Mouse (Mus musculus) embryonic fibroblast, embryonic 13.5 days (primary cell): ENCODE measurements around the gene Stk4. TPM values are rescaled to one million over a fixed set of nuclear protein-coding genes. Genes with fewer than 3 reads are reported as not detected.

Experiments
- H3K27ac ChIP-seq: 2 replicates; pipeline ENCODE4 v1.5.1; 2012; ENCODE audit warnings: low read length, control low read depth, inconsistent platforms; ENCODE audit not compliant: insufficient read depth
- H3K4me1 ChIP-seq: 2 replicates; pipeline ENCODE4 v1.6.1; 2011; ENCODE audit warnings: low read length; ENCODE audit not compliant: control insufficient read depth, insufficient read depth
- H3K4me3 ChIP-seq: 2 replicates; pipeline ENCODE4 v1.5.1; 2011; ENCODE audit warnings: mild to moderate bottlenecking, control low read depth, low read length; ENCODE audit not compliant: insufficient read depth
- CTCF ChIP-seq: IDR thresholded peaks from 2 replicates; pipeline ENCODE4 v1.5.1; 2011; ENCODE audit warnings: mild to moderate bottlenecking, control low read depth, low read length, moderate library complexity, borderline replicate concordance; ENCODE audit not compliant: insufficient read depth
- POLR2A ChIP-seq: IDR thresholded peaks from 2 replicates; pipeline ENCODE4 v1.6.1; 2011; ENCODE audit warnings: low read depth, mild to moderate bottlenecking, control low read depth, low read length, moderate library complexity
- polyA plus RNA-seq: library from polyadenylated mRNA; stranded (reverse); fragments of >200 nt; gene quantifications from 2 replicates; pipeline ENCODE4 v1.2.4, GENCODE M21; 2011; ENCODE audit warnings: low read depth; ENCODE audit not compliant: missing spikeins, insufficient read length

Gene Stk4
- polyA plus RNA-seq, 1 experiment: 24.0 TPM

DNA sequence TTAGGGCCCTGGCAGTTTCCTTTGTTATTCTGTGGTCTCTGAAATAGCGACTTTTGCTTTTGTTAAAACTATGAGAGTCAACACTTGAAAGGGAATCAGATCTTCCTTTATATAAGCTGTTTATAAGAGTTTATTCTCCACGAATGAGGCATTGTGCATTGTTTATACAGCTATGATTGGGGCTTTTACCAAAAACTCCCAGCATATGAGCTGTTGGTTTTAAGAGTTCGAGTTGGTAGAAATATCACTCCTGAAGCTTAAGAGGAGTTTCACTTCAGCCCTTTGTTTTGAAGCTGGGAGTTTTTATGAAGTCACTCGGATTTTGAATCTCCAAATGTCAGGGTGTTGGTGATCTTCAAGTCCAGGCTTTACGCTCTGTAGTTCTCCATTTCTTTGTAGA, 7.8 kb downstream of the Stk4 start:
- TF ChIP-seq CTCF (no peak), POLR2A (no peak)
- Histone ChIP-seq H3K4me3 (no peak overlapping the region), H3K4me1 (peaks cover 9% of the 10 kb centered on the region), H3K27ac (no peak overlapping the region)

DNA sequence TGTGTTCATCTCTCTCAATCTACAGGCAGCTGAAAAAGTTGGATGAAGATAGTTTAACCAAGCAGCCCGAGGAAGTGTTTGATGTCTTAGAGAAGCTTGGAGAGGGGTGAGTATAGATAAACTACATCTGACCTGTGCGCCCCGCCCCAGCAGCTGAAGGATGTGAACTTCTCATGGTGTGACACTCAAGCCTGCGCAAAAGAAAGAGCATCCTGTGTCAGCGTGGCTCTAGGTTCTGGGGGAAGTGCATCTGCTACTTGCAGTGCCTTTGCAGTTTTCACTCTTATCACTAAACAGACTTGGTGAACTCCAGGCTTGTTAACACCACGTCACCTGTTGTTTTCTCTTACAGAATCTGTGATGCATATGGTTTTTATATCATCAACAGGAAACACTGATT, 9.4 kb downstream of the Stk4 start:
- TF ChIP-seq CTCF (no peak), POLR2A (no peak)
- no peak overlapping the region for H3K27ac ChIP-seq

DNA sequence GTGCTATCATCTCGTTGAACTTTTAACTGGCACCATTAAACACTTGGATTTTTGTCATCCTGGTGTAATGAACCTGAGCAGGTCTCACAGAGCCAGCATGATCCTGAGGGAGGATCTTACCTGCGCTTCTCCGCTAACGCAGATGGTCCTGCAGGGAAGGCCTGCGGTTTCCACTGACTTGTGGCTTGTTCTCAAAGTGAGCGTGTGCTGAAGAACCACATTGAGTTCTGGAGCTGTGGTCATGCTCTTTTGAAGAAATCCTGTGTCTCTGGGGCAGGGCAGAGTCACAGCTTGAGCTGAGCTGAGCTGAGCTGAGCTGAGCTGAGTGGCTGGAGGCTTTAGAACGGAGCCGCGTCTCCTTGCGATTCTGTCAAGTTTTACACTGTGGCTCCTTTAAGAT, 11.5 kb downstream of the Stk4 start:
- H3K4me3 ChIP-seq: no peak overlapping the region
- no peak overlapping the region for H3K27ac ChIP-seq
- peaks cover 4% of the 10 kb centered on the region; the same call in 1 of the 2 replicates for H3K4me1 ChIP-seq
- TF ChIP-seq POLR2A (no peak), CTCF (no peak)

More for the DNA sequence above, 9.4 kb downstream of the Stk4 start:
- peaks cover 9% of the 10 kb centered on the region for H3K4me1 ChIP-seq
- no peak overlapping the region for H3K4me3 ChIP-seq

DNA sequence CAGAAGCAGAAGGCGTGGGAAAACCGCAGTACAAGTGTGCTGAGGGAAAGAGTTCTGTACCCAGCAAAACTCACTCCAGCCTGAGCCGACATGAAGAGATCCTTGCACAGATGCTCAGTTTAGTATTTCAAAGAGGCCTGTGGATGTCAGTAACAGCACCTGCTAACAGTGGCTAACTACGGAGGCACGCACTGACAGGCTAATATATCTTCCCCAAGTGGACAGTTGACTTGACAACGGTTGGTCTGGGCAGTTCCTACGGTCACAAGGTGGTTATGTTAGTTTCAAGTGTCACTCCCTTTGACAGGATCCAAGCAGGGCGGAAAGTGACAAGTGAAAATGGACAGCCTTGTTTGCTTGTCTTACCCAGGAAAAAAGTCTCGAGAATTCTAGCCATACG, 12.1 kb downstream of the Stk4 start:
- H3K4me3 ChIP-seq: no peak overlapping the region
- 0 out of 2 replicates have a peak, but pooled peaks cover under 1% of the 10 kb centered on the region for H3K4me1 ChIP-seq
- TF ChIP-seq CTCF (no peak), POLR2A (no peak)
- no peak overlapping the region for H3K27ac ChIP-seq

DNA sequence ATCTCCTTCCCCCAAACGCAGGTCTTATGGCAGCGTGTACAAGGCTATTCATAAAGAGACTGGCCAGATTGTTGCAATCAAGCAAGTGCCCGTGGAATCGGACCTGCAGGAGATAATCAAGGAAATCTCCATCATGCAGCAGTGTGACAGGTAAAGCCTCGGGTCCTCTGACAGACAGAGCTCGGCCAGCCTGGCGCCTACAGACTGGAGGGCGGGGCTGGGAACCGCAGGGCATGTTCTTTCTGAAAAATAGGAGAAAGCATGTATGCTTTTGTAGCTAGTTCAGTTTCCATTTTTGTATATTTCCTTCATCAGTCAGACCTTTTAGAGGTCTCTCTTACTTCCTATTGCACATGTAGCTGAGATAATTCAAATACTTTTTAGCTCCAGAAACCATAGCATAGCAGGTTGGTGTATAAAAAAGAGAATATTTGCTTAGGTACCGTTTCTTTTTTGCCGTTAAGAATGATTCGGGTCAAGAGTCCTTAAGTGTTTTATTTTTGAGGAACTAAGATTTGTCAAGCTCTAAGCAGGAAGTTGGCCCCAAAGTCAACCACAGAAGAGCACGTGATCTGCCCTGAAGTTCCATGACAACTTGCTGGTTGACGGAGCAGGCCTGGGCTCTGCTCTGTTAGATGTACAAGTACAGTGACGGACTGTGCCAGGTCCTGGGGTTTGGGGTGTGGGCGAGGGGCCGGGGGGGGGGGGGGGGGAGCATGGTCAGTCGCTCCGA, 13.7 kb downstream of the Stk4 start:
- H3K27ac ChIP-seq: no peak overlapping the region
- no peaks in the 10 kb centered on the region for H3K4me1 ChIP-seq
- no peak overlapping the region for H3K4me3 ChIP-seq
- TF ChIP-seq CTCF (no peak), POLR2A (no peak)

DNA sequence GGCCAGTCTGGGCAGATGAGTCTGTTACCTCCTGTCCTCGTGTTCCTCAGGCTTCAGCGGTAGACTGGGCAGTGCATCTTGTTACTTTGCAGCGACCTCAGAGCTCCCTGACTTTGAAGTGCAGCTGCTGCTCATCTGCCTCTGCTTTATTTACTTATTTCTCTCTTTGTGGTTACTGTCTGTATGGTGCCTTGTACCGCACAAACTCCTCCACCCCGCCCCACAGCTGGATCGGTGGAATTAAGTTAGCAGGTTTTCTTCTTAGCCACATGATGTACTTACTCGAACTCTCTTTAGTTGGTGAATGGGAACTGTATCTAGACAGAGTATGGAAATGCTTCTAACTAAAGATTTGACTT, 14.2 kb downstream of the Stk4 start:
- no peak overlapping the region for H3K4me3 ChIP-seq

DNA sequence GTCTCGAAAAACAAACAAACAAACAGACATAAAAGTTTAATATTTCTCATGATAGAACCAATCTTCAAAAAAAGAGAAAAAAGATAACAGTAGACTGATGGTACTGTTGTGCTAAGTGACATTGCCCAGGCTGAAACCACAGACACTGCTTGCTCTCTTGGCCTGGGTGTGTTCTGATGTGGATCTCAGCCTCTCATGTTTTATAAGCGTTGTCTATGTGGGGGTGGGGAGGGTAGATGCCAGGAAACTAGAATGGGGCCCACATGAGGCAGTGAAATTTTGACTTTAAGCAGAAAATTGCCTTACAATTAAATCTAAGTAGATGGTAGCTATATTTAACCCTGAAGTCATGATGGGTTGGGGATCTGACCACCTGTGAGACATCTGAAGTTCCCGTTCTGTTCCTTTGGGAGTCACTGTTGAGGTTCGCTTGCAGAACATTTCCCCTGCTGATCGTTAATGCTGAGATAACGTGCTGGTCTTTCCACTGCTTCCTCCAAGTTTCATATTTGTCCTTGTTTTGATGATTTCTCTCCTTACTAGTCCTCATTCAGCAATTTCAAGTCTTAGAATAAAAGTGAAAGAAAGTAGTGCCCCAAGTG, 17.4 kb downstream of the Stk4 start:
- H3K27ac ChIP-seq: no peak overlapping the region
- no peak overlapping the region for H3K4me3 ChIP-seq
- H3K4me1 ChIP-seq: no peaks in the 10 kb centered on the region
- no peak for TF ChIP-seq CTCF
- no peak for TF ChIP-seq POLR2A

More for the DNA sequence above, 14.2 kb downstream of the Stk4 start:
- no peak for TF ChIP-seq CTCF
- TF ChIP-seq POLR2A: no peak
- no peak overlapping the region for H3K27ac ChIP-seq
- H3K4me1 ChIP-seq: no peaks in the 10 kb centered on the region

DNA sequence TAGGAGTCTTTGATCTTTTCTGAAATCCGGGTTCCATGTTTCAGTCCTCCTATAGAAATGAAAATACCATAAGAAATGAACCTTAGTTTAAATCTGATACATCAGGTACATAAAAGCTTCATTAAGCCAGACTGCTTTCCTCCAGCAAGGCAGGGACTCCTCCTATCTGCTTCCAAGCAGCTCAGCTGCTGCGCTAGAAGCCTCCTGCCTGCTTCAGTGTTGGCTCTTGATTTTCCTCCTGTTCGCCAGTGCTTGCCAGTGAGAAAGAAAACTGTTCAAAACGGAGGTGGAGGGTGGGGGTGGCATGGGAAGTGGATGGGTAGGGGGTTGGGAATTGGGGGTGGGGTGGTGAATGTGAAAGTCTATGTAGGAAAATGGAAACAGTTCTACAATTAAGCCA, 19.4 kb downstream of the Stk4 start:
- Histone ChIP-seq H3K4me3 (no peak overlapping the region), H3K27ac (no peak overlapping the region), H3K4me1 (no peaks in the 10 kb centered on the region)
- no peak for TF ChIP-seq POLR2A
- TF ChIP-seq CTCF: no peak

DNA sequence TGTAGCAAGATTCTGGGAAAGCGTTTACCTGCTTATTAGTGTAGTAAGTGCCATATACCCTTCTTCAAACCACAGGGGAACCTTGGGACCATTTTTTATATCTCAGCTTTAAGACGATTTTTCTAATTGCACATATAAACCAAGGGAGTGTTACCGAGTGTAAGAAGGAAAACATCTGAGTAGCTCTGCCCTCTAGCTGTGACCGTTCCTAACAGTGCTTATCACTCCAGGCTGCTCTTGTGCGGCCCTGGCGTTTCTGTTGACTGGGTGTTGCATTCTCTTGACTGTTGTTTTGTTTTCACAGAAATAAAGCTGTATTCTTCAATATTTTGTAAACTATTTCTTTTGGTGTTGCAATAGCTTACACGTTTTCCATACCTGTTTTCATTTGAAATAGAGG, 24.0 kb downstream of the Stk4 start:
- Histone ChIP-seq H3K27ac (no peak overlapping the region), H3K4me1 (no peaks in the 10 kb centered on the region), H3K4me3 (no peak overlapping the region)
- TF ChIP-seq CTCF (no peak), POLR2A (no peak)

DNA sequence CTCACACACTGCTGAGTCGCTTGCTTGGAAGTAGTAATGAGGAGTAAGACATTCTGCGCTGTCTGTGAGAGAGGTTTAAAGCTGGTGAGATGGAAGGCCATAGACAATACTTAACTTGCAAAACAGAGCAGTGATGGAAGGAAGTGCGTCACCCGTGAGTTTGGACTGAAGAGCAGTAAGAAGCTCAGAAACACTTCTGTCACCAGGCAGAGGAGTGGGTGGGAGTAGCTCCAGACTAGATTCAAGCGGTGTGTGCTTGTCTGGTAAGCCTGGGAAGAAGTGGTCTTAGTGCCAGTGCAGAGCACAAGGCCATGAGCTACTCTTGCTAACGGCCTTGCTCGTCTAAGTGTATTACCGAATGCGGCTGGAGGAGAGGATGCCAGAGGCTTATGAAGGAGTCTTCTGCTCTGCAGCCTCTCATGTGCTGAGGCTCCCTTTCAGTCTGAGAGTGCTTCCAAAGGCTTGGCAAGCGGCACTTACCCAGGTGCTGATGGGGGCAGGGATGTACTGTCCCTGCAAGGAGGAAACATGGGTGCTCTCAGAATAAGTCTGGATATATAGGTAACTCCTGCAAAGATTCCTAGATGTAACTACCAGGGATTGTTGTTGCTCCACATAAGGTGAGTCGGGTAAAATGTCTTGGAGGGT, 28.6 kb downstream of the Stk4 start:
- TF ChIP-seq POLR2A (no peak), CTCF (no peak)
- no peak overlapping the region for H3K27ac ChIP-seq
- H3K4me1 ChIP-seq: no peaks in the 10 kb centered on the region
- H3K4me3 ChIP-seq: no peak overlapping the region

DNA sequence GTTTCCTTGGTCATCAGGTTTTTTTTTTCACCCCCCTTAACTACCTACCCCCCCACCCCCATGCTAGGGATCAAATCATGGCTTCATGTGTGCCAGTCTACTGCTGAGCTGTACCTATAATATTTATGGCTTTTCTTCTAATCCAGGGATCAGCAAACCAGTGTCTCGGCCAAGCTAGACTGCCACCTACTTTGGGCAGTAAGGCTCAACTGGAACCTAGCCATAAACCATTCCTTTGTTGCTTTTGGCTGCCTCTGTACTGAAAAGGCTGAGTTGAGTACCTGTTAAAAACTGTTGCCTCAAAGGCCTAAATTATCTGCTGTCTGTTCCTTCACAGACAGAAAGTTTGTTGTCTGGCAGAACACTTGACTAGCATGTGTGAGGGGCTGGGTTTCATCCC, 31.8 kb downstream of the Stk4 start:
- H3K27ac ChIP-seq: no peak overlapping the region
- no peak for TF ChIP-seq CTCF
- TF ChIP-seq POLR2A: no peak
- H3K4me3 ChIP-seq: no peak overlapping the region
- no peaks in the 10 kb centered on the region for H3K4me1 ChIP-seq
